Mouse (Mus musculus) kidney, adult 11 months (tissue): ENCODE measurements at regions not wholly inside any gene's neighbourhood (a gene's known extent, or its start where the extent isn't known, plus 50 kb on each side); places are given as distances from the start of the nearest gene placed in this dataset.
"Not testable (repeated sequence)": the region's sequence is repeated elsewhere in the genome, so short reads cannot be mapped to it uniquely, and the experiment has no call there.

Experiments used
- DNase-seq: peaks from one replicate; pipeline ENCODE4 v3.0.0; 2022

DNA sequence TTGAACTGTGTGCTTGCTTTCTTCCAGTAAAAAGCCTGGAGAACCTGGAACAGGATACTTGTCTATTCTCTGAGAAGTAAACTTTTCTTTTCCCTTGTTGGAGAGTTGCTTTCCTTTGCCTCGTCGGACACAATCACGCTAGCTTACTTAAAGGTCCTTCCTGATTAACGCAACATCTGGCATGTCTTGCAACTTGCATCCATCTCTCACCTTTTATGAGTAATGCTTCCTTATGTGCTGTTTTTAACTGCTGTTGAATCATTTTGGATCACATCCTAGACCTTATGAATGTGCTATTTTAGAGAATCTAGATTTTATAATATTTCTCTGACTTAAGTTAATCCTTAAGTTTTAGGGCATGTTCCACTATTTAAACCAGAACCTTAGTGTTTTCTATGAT is 188.4 kb upstream of the Pcsk5 start:
- DNase-seq, result no peak

DNA sequence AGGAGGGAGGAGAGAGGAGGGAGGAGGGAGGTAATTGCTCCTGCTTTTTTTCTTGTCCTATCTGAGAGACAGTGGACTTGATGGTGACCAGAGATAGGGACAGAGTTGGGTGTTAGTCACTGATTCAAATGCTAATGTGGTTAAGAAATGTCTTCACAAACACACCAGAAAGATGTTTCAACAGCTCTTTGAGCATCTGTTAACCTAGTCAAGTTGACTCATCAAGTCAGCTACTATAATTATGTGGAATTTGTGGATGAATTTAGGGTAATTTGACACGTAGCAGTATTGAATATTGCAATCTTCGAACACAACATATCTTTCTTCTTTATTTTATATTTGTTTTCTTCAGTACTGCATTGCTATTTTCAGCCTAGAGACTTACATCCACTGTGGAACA is 182.9 kb upstream of the Pcsk5 start:
- DNase-seq, result no peak

DNA sequence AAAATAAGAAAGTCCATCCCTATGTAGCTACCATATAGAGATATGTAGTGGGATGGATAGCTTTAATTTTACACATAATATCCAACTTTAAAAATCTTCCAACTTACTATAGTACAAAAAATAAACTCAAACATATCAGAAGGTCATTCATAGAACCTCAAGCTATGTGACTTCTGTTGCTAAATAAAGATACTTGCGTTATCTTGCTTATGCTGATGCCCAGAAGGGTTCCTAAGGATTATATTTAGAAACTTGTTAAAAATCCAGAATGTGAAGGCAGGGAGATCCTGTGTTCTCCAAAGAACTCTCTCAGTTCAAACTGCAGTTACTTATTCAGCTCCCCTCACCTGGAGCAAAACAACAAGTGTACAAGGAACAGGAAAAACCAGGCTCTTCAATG is 177.9 kb upstream of the Pcsk5 start:
- DNase-seq, result no peak

DNA sequence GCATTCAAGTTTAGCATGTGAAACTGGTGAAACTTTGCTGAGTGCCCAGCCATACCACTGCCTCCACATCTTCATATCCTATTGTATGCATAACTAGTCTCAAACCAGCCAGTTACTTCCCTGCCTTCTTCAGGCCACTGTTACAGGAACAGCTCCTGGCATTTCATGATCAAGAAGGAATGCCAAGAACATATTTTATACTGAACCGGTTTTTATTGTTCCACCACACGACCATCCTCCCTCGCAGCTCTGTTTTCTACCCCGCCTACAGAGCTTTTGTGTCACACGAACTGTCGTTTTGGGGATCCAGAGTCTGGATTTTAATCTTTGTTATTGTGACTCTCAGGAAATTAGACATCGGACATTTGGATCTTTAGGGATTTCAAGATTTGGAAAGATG is 174.6 kb upstream of the Pcsk5 start:
- no peak for DNase-seq

DNA sequence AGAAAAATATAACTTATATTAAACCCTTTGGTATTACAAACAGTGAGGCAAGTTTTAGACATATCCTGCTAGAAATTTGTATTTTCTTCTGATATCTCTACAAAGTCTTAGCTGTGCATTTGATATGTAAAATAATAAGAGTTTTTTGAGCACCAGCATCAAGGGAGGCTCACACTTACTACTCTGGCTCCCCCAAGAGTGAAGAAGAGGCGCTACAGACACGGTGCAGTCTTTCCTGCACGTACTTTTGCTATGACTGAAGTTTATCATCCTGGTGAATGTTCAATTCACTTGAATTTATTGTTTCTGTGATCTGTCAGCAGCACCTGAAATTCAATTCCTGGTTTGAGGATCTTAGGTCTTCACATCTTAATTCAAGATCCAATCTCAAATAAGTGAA is 160.1 kb upstream of the Pcsk5 start:
- no peak for DNase-seq

DNA sequence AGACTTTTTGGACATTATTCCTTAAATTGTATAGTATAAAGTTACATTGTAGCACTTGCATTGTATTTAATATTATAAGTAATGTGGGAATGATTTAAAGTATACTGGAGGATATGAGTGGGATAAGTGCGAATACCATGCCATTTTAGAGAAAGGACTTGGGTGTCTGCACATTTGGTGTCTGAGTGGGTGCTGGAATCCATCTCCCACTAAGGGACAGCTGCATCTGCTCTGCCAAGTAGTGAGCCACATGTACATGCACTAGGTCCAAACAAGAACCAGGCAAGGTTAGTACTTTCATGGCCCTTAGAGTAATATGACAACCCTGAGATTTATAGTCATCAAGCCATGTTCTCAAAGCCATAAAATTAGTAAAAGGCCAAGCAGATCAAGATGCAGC is 146.0 kb upstream of the Pcsk5 start:
- DNase-seq, result no peak

DNA sequence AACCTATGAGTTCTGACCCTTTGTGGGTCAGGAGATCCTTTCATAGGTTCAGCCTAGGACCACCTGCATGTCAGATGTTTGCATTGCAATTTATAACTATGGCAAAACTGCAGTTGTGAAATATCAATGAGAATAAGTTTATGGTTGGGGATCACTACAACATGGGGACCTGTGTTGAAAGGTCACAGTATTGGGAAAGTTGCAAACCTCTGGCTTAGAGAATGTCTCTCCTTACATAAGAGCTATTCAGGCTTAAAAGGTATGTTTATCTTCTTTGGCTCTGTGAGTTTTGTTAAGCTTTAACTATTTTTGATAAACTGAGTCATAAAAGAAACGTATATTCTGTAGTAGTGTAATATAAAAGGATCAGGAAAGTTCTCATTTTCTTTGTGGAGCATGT is 128.1 kb upstream of the Pcsk5 start:
- DNase-seq, result no peak

DNA sequence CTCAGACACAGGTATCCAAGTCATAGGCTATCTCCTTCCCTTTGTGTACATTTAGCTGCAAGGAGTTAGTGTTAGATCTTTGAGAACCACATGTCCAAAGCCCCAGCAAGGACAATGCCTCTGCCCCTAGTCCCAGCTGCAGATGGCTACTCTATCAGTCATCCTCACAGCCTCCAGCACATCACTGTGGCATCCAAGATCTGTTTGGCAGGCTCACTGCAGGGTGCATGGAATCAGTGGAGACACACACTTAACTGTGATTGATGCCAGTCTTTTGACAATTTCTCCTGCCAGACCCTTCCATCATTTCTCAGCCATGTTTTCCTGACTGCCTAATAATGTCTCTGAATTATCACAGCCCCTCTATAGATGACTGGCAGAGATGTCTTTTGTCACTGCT is 121.0 kb upstream of the Pcsk5 start:
- DNase-seq, result no peak

DNA sequence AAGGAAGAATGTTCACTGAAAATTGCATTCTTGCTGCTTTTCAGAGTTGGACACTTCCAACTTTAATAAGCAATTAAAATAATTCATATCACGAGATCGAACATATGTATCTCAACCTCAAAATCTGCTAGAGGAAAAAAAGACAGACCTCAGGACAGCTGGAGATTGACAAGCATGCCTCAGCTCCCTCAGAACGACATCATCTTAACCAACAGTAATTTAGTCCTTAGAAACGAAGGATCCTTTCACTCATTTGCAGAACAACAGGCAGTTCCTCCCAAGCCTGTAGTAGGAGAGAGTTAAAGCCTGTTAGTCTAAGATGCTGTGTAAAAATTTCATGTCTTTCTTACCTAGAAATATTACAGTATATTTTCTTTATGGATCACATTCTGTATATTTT is 95.2 kb upstream of the Pcsk5 start:
- DNase-seq, result no peak

DNA sequence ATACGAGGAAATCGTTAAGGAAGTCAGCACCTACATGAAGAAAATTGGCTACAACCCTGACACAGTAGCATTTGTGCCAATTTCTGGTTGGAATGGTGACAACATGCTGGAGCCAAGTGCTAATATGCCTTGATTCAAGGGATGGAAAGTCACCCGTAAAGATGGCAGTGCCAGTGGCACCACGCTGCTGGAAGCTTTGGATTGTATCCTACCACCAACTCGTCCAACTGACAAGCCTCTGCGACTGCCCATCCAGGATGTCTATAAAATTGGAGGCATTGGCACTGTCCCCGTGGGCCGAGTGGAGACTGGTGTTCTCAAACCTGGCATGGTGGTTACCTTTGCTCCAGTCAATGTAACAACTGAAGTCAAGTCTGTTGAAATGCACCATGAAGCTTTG is 89.7 kb upstream of the Pcsk5 start:
- not testable (repeated sequence) for DNase-seq

DNA sequence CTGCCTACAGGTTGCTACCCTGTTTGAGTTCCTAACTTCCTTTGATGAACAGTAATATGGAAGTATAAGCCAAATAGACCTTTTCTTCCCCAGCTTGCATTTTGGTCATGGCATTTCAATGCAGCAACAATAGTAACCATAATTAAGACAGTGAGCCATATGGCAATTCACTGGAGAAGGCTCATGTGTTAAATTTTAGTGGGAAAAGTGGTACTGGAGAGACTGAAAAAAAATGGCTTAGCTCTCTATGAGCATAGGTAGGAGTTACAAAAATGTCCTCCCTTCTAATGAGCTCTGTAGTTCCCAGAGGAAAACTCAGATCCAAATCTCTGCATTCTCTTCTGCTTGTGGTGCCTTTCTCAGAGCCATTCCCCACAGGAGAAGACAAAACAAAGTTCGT is 70.1 kb upstream of the Pcsk5 start:
- no peak for DNase-seq

DNA sequence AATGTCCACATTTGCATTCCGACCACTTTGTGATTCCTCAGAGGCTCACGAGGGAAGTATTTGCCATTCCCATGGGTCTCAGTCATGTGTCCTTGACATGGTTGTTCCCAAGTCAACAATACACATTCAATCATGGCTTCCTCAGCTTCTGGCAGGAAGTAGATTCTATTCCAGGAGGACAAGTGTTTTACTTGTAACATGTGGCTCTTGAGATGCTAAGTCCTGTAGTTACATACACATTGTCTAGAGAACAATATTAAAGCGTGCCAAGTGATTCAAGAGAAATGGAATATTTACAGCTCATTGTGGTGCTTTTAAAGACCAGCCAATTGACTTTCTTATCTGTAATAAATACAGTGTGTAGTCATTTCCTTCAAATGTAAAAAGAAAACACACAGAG is 66.7 kb upstream of the Pcsk5 start:
- no peak for DNase-seq

DNA sequence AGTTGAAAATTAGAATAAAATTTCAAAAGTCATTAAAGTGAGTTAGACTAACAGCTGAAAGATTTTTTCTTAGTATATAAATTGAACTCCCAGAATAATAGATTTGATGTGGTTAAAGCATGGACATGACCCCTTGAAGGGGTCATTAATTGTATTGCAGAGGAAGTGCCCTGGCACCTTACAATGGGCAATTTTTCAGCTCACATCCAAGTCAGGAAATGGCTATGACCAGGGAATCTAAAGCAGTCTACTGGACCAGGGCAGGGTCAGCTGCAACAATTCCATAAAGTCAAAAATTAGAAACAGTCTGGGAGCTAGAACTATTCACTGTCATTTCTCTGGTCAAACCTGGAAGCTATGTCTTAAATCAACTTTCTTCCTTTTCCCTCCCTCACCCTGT is 55.2 kb upstream of the Pcsk5 start:
- no peak for DNase-seq
